Mouse (Mus musculus): ENCODE measurements around the gene Zbtb21. TPM values are rescaled to one million over a fixed set of nuclear protein-coding genes. Genes with fewer than 3 reads are reported as not detected.
"Not testable (repeated sequence)": the region's sequence is repeated elsewhere in the genome, so short reads cannot be mapped to it uniquely, and the experiment has no call there.

The Zbtb21 gene
- polyA plus RNA-seq, 1 experiment from 2014 or later: 7.6 TPM

DNA sequence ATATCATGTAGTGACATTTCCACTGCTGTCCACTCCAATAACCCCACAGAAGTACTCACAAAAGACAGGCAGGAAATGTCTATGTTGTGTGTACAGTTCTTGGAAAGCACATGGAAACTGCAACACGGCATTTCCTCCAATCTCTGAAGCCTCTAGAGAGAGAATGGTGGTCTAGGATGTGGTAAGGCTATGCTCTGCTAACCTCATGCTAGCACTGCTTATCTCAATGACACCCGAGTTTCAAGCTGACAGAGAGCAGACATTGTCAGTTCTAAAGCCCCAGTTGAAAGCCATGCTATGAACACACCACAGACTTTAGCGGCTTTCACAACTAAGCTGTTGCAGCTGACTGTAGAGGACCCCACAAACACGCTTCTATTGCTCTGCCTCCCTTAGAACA lies 13.6 kb downstream of the Zbtb21 start:
- DNase-seq (ENCODE audit: low spot score): peak; percentile 17

DNA sequence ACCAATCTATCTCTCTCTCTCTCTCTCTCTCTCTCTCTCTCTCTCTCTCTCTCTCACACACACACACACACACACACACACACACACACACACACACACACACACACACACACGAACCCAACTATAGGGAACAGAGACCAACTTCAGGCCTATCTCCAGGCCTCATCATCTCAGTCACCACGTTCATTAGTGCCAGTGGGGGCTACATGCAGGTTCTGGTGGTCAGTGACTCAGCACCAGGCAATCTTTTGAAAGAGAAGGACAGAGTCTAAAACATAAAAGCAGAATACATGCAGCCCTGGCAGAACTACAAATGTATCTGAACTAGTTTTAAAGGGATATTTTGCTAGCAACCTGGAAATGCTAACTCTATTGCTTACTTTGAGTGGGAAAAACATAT lies 15.4 kb downstream of the Zbtb21 start:
- DNase-seq (ENCODE audit: low spot score): not testable (repeated sequence)

DNA sequence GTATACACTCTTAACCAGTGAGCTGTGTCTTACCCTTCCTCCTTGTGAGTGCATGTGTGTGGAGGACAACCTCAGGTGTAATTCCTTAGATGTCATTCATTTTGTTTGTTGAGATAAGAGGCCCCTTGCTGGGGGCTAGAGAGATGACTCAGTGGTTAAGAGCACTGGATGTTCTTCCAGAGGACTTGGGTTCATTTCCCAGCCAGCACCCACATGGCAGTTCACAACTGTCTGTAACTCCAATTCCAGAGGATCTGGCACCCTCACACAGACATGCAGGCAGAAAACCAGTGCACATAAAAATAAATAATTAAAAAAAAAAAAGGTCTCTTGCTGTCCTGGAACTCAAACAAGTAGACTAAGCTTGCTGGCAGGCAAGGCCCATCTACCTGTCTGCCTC lies 20.6 kb downstream of the Zbtb21 start:
- DNase-seq (ENCODE audit: low spot score): no peak

DNA sequence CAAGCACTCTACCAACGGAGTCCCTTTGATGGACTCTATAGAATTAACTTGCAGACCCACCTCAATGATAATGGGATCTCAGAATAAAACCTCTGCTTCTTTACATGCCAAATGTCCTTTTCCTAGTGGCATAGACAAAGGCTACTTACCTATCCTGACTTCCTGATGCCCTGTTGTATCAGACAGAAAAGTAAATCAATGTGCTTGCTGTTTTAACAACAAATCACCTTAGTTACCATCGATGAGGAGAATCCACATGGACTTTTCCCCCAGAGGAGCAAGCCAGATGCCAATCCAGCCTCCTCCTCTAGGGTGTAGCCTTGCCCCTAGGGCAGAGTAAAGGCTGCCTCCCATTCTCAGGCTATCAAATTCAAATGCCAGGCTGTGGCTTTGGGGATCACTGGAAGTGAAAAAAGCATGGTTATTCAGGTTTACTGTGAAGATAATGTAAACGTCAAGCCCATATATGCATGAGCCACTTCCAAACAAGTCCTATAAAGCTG lies 21.9 kb downstream of the Zbtb21 start:
- DNase-seq (ENCODE audit: low spot score): no peak

DNA sequence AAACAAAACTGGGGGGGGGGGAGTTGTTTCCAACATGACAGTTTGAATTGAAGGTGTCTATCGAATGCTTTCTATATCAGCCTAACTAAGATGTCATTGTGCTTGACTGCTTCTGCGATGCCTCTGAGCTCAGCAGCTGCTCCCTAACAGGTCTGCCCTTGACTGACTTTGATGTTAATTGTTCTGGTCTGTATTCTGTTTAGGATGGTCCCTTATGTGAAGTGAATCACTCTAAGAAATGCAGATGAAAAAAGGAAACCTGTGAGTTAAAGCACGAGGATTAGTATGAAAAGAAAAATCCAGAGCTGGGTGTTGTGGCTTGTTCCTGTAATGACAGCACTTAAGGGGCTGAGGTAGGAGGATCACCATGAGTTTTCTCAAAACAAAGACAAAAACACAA lies 26.6 kb downstream of the Zbtb21 start:
- DNase-seq (ENCODE audit: low spot score): no peak

DNA sequence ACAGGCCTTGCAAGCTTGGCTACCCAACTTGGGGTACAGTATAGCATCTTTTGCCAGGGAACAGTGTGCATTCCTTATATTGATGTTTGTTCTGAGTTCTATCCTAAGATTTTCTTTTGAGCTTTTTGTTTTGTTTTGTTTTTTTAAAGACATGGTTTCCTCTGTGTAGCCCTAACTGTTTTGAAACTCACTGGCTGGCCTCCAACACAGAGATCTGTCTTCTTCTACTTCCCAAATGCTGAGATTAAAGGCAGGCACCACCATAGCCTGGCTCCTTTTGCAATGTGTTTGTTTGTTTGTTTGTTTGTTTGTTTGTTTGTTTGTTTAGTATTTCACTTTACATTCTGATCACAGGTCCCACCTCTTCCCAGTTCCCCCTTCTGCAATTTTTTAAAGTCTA lies 32.2 kb downstream of the Zbtb21 start:
- no peak for DNase-seq (ENCODE audit: low spot score)

DNA sequence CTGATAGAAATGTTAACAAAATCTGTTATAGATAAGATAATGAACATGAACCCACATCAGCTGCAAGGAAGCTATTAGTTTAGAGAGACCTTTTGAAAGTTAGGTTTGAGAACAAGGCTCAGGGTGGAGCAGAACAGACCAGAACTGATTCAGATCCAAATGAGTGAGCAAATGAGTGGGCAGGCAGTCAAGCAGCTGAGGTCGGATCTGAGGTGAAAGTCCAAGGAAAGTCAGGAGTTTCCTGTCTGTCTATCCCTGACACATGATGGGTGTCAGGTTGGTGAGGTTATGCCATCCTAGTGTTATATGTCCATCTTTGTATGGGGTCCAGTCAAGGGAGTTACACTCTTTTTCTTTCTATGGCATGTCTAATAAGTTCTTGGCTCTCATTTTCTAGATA lies 32.9 kb downstream of the Zbtb21 start:
- DNase-seq (ENCODE audit: low spot score): no peak

DNA sequence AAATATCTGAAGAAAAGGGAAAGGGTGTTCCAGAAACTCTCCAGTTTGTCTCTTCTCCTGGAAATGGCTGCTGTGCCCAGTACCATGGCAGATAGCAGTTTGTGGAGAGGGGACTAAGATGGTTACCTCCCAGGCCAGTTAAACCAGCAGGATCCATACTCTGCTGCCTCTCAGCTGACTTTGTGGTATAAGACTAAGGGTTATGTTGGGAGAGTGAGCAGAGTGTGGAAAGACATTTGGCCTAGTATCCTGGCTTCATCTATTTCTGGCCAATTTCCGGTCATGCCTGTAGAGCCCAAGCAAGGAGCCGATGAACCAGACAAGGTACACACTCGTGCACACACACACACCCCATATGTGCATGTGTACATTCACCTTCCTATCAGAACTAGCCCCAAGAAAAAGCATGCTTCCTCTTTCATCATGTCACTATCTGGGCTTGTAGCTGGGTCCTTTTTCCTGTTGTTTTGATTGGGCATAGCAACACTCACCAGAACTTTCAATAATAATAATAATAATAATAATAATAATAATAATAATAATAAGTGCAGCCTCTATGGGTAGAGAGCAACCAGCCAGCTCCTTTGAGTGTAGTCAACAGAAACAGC lies 35.0 kb downstream of the Zbtb21 start:
- no peak for DNase-seq (ENCODE audit: low spot score)

DNA sequence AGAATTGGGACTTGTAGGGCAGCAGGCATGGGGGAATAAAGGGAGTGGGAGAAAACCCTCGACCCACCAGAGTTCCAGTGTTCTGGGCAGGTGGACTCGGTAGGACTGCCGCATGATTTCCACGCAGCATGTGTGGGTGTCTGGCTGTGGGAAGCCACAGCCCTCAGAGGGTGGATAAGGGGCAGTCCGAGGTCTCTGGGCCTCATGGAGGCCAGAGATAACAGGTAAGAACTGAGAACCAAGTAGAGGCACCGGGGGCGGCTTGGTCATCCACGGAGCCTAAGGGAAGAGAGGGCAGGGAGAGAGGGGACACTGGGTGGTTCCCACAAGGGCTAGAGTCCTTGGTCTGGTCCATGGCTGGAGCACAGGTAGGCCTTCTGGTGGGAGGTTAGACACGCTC lies 36.0 kb downstream of the Zbtb21 start:
- DNase-seq (ENCODE audit: low spot score): no peak

DNA sequence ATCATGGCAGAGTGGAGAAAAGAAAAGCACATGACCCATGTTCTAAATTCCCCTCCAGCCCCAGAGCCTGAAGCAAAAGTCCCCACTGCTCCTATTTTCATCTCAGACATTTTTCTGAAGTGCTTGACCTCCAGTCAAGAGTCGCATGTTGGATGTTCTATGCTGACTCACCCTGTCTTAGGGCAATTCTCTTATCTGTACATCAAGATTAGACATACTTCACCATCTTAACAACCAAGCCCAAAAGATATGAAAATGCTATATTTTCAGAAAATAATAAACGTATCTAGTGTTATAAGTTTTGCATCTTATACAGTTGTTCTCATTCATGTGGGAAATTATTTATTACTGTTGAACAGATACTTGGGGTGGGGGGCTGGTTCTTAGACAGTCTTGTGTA lies 36.7 kb downstream of the Zbtb21 start:
- no peak for DNase-seq (ENCODE audit: low spot score)

DNA sequence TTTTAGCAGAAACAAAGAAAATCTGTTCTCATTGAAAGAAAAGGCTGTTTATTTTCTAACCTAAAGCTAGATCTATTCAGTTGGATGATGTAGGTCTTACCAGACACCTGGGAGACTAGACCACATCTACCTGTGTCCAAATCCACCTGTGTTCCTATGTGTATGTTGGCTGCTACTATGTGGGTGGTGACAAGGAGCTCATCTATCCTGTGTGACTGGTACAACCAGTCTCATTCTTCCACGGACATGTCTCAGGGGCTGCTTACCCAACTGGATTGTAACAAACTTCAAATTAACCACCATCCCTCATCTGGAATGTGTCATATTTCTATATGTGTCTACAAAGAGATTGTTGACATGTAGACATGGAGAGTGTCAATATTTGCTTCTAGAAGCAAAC lies 38.7 kb downstream of the Zbtb21 start:
- no peak for DNase-seq (ENCODE audit: low spot score)

DNA sequence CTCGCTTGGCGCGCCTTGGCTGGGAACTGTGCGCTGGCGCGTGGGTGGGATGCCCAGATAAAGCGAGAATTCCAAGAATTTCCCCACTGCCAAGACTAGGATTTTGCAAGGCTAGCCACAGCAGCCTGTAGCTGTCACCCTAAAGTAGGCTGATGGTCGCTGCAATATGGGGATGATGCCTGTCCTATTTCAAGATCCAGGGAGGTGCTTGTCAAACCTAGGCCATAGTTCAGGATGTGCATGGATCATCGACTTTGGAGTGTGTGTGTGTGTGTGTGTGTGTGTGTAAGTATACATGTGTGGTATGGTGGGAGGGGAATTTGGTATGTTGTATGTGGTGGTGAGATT lies 39.7 kb downstream of the Zbtb21 start:
- no peak for DNase-seq (ENCODE audit: low spot score)

DNA sequence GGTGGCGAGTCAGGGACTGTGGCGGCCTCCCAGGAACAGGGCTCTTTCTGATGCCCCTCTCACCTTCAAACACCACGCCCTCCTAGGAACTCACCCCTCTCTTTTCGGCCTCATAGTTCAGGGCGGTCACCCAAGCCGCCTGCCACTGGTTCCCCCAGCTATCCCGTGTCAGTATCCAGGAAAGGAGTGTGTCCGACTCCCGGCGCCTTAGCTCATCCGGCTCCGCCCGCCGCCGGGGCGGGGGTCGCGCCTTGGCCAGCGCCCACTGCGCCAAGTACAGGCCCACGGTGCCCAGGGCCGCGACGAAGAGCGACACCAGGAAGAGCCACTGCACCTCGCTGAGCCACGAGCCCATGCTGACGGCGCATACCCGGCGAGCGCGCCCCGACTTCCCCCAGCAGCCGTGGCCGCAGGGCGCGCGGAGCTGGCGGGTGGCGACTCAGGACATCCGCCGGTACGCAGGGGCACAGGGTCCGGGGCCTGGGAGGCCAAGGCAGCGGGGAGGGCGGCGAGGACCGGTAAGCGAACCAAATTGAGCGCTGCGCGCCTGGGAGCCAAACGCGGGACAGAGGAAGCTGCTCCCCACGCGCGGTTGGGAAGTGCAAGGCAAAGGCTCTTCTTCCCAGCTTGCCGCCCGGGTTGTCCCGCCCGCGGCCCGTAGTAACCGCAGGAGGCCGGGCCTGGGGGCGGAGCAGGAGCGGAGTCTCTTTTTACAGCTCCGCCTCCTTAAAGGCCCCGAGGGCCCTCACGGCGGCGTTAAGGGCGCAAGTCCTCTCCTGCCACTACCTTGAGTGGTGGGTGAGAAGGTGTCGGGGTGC lies 40.3 kb downstream of the Zbtb21 start:
- peak; percentile 69 for DNase-seq (ENCODE audit: low spot score)

DNA sequence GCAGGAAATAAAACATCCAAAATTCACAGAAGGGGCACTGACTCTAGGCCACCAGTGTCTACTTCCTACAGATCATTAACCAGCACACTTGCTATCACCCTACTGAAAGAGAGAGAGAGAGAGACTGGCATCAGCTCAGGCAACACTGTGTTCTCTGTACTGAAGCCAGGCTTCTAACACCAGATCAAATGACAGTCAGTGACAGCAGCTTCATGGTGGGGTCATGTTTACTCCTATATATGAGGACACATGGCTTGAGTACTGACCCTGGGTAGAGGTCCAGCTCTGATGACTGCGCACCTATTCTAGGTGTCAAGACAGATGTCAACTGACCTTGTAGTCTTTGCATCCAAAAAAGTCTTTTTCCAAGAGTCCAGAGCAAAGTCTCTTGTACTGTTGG lies 41.8 kb downstream of the Zbtb21 start:
- no peak for DNase-seq (ENCODE audit: low spot score)

DNA sequence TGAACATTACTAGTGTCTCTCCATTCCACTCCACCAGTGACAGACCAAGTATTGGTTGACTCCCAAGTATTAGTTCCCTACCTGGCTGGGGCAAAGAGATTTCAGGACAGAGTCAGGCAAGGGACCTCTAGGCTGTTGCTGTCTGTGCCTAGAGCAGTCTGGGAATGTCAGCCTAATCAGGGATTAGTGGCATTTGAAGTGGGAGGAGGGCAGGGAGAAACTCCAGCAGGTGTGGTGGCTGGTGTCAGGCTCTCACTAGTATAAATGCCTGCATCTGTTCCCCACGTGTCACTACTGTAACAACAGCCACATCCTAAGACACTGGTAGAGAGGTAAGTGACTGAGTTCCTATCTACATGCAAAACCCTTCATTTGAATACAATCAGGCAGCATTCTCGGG lies 42.6 kb downstream of the Zbtb21 start:
- no peak for DNase-seq (ENCODE audit: low spot score)

DNA sequence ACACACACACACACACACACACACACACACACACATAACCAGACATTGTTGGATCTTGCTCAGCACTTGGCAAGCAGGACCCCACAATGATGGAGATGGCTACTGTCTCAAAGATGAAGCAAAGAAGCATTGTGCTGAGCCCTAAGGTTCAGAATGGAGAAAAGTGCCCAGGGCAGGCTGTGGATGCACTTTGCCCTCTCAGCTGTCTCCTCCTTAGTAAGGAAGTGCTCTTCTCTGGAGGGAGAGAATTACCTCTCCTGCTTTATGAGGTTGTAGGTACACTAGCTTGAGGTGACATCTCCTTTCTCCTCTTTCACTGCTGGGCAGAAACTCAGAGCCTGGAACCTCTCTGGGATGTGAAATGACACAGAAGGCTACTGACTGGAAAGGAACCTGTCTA lies 49.5 kb downstream of the Zbtb21 start:
- no peak for DNase-seq (ENCODE audit: low spot score)

DNA sequence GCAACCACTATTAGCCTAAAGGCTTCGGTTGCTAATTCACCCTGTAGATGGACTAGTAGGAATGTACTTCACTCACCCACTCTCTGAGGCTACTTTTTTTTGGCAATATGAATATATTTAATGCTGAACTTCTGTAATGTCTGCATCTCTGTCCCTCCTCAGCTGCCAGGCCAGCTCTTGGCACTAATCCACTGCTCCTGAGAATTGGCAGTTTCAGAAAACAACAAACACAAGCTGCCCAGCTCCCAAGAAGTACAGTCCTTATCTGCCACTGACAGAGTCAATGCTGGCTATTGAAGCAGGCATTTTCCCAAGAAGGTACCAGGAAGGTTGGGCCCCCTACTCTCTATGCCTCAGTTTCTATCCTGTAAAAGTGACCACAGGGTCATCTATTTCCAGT lies 53.1 kb downstream of the Zbtb21 start:
- DNase-seq (ENCODE audit: low spot score): no peak

DNA sequence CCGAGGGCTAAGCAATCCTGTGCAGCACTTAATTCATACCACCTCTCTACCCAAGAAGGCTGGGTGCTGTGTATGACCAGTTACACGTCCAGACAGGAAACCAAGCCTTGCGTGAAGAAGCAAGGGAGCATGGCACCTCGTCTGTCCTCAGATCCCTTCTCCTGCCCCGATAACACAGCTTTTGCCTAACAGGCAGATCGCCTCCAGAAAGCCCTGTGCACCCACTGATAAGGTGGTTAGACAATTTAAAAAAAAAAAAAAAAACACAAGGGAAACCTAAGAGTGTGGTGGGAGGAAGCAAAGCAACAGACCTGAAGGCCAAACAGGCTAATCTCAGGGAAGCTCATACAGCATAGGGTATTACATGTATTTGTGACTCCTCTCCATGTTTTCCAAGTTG lies 54.9 kb downstream of the Zbtb21 start:
- DNase-seq (ENCODE audit: low spot score): no peak

DNA sequence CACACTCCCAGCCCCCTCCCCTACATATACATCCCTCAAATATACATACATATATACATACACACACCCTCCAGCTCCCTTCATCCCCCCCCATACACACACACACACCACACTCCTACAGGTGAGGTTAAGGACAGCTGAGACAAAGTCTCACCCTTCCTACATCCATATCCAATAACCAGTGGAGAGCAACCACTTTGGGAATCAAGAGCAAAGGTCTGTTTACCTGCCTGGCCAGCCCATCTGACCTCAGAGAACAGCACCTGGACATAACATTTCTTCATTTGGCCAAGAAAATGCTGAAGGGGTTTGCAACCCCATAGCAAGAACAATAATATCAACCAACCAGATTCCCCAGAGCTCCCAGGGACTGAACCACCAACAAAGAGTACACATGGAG lies 56.1 kb downstream of the Zbtb21 start:
- DNase-seq (ENCODE audit: low spot score): no peak

DNA sequence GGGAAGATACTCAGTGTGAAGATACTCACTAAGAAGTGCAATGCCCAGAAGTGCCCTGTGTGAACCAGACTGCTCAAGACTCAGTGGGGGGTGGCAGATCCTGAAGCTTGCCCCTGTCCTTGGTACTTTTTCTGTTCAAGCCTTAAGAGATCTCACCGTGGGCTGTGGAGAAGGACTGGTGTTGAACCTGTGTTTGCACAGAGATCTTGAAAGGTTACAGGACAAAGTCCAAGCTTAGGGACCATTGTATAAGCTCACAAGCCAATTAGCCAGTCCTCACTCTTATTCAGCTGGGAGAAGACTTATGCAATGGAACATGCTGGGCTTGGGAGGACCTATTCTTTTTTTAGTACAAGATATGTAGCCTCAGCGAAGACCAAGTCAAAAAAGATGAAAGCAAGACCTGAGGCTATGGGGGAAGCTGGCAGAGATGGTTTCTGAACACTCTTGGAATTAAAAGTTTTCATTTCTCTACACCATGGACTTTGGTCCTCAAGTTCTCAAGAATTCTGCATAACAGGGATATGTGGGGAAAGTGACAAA lies 56.9 kb downstream of the Zbtb21 start:
- DNase-seq (ENCODE audit: low spot score): no peak

DNA sequence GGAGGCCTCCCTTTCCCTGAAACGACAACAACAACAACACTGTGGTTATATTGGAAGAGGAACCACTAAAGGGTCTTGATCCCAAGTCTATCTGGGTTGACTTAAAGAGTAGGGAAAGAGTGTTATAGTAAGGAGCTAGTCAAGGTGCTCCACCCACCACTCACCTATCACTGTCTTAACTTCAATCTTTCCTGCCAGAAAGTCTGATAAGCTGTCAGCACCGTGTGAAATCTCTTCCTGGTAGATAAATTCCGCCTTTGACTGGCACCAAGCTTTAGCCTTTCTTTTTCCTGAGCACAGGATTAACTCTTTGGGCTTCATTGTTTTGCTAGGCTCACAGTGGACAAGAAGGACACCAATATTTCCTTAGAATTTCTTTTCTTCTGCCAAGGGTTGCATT lies 58.4 kb downstream of the Zbtb21 start:
- no peak for DNase-seq (ENCODE audit: low spot score)

DNA sequence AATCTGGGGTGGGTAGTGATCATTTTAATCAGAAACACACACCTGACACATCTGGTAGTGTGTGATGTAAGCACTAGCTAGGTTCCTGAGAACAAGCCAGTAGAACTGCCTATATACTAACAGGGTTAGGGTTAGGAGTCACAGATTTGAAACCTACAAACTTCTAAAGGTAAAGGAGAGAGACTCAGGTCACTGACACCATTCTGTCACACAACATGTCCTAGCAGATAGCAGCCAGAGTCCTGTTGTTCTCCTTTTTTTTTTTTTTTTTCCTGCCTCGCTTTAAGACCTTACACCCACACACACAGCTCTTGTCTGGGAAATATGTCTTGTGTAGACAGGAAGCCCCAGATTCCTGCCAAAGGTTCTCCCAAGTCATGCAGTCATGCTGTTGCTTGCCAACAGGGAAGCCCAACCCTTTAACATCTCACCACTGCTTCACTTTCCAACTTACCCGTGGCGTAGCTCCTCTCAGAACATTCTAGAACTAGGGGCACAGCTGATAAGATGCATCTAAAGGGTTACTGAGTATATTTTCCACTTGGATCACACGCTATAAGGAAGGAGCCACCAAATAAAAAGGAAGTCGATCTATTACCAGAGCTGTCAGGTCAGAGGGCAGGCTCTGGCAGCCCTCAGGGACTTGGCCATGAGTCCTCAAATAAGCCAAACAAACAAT lies 64.9 kb downstream of the Zbtb21 start:
- DNase-seq (ENCODE audit: low spot score): no peak
